Mouse (Mus musculus) E14TG2a.4 (cell line): ENCODE data around the gene Avpr1a.

Source experiments
- H3K27me3 ChIP-seq: 2 replicates; pipeline ENCODE4 v1.6.1; 2014; ENCODE audit warnings: low read length, control low read depth; ENCODE audit not compliant: insufficient read depth
- H3K36me3 ChIP-seq: 2 replicates; pipeline ENCODE4 v1.6.1; 2014; ENCODE audit warnings: low read length, control low read depth; ENCODE audit not compliant: insufficient read depth
- H3K4me1 ChIP-seq: replicated peaks from 2 replicates; pipeline ENCODE4 v1.6.1; 2014; ENCODE audit warnings: low read depth, low read length, control low read depth
- H3K4me3 ChIP-seq: replicated peaks from 2 replicates; pipeline ENCODE4 v1.5.1; 2014; ENCODE audit warnings: mild to moderate bottlenecking, low read length
- H3K9me3 ChIP-seq: 2 replicates; pipeline ENCODE4 v1.6.1; 2014; ENCODE audit warnings: low read length, control low read depth
- CTCF ChIP-seq: conservative IDR thresholded peaks from 2 replicates; pipeline ENCODE4 v1.5.1; 2014; ENCODE audit warnings: low read length
- NANOG ChIP-seq: IDR thresholded peaks from 2 replicates; pipeline ENCODE4 v1.6.1; 2014; ENCODE audit warnings: borderline replicate concordance, low read length, mixed read lengths
- POU5F1 ChIP-seq: IDR thresholded peaks from 2 replicates; pipeline ENCODE4 v1.6.1; 2014; ENCODE audit warnings: low read length, borderline replicate concordance

Avpr1a gene

GRCm38 (mm10) chr10:122449856-122450255 is 1.6 kb downstream of the Avpr1a start:
- Histone ChIP-seq H3K4me3 (no peak overlapping the region), H3K27me3 (peaks cover 32% of the 10 kb centered on the region), H3K9me3 (no peaks in the 10 kb centered on the region), H3K4me1 (peaks cover 18% of the 10 kb centered on the region), H3K36me3 (no peaks in the 10 kb centered on the region)
- TF ChIP-seq CTCF = no peak
- TF ChIP-seq POU5F1 = no peak
- TF ChIP-seq NANOG = no peak

- H3K27me3 ChIP-seq = peaks cover 22% of the 10 kb centered on the region
- no peaks in the 10 kb centered on the region for H3K9me3 ChIP-seq
- H3K36me3 ChIP-seq = no peaks in the 10 kb centered on the region
- peaks cover 10% of the 10 kb centered on the region for H3K4me1 ChIP-seq
- H3K4me3 ChIP-seq = no peak overlapping the region
- TF ChIP-seq POU5F1 = no peak
Measured at GRCm38 (mm10) chr10:122453466-122453865, 5.2 kb downstream of the Avpr1a start.

GRCm38 (mm10) chr10:122455793-122456192 is 7.5 kb downstream of the Avpr1a start:
- H3K27me3 ChIP-seq = peaks cover 2% of the 10 kb centered on the region
- no peak for TF ChIP-seq POU5F1
- no peak for TF ChIP-seq NANOG
- no peak for TF ChIP-seq CTCF
- H3K36me3 ChIP-seq = no peaks in the 10 kb centered on the region
- H3K4me3 ChIP-seq = no peak overlapping the region
- no peaks in the 10 kb centered on the region for H3K4me1 ChIP-seq
- no peaks in the 10 kb centered on the region for H3K9me3 ChIP-seq

- Histone ChIP-seq H3K36me3 (no peaks in the 10 kb centered on the region), H3K27me3 (no peaks in the 10 kb centered on the region), H3K9me3 (no peaks in the 10 kb centered on the region), H3K4me1 (no peaks in the 10 kb centered on the region), H3K4me3 (no peak overlapping the region)
- no peak for TF ChIP-seq CTCF
- TF ChIP-seq NANOG = no peak
- no peak for TF ChIP-seq POU5F1
Measured at GRCm38 (mm10) chr10:122476846-122477245, 28.5 kb downstream of the Avpr1a start.

GRCm38 (mm10) chr10:122498551-122498950 is 50.3 kb downstream of the Avpr1a start:
- Histone ChIP-seq H3K4me3 (no peak overlapping the region), H3K27me3 (no peaks in the 10 kb centered on the region), H3K9me3 (peaks cover 22% of the 10 kb centered on the region), H3K4me1 (no peaks in the 10 kb centered on the region), H3K36me3 (no peaks in the 10 kb centered on the region)
- TF ChIP-seq NANOG (no peak), CTCF (no peak), POU5F1 (no peak)

- TF ChIP-seq POU5F1 = no peak
- TF ChIP-seq NANOG = no peak
- TF ChIP-seq CTCF = no peak
- Histone ChIP-seq H3K4me1 (no peaks in the 10 kb centered on the region), H3K9me3 (peaks cover 29% of the 10 kb centered on the region), H3K4me3 (no peak overlapping the region), H3K27me3 (no peaks in the 10 kb centered on the region), H3K36me3 (no peaks in the 10 kb centered on the region)
Measured at GRCm38 (mm10) chr10:122499306-122499705, 51.0 kb downstream of the Avpr1a start.
